In the genomic region with DNA sequence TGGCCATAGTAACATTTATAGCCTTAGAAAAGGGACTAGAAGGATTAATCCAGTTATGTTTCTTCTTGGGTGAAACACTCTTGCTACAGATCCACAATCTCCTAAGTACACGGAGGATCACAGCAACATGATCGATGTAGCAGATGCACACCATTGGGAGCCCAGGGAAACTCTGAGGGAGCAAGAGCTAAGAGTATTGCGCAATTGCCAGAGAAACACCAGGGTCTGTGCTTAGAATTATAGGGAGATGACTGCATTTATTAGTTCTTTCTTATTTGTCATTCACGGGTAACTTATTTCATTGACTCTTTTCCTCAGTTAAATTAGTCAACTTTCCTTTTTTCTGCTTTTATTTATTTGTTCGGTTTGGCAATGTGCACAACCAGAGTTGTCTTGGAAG, we compare ENCODE assay signal across 21 mouse cellular contexts. TPM values are rescaled to one million over a fixed set of nuclear protein-coding genes. Genes with fewer than 3 reads are reported as not detected.
A peak's percentile ranks its signal among the peaks of the same experiment; 100 is the strongest.
DNase-seq lines count a peak whose midpoint lies in the region; TF ChIP-seq lines count a peak whose summit lies in the region.
"Had no signal": no experiment of that assay in that cellular context is flagged by ENCODE, and none has a peak within 500 bp of the region (broad histone marks: within the 10 kb centered on the region; RNA-seq: fewer than 3 reads in every experiment).

No protein-coding gene starts in this region.

- no peaks in the 10 kb centered on the region for H3K36me3 ChIP-seq in C2C12 (ENCODE audit: control insufficient read depth, insufficient read depth)
- H3K36me3 ChIP-seq: embryonic facial prominence, embryonic 13.5 days; embryonic facial prominence, embryonic 15.5 days; forebrain, embryonic 10.5 days; forebrain, embryonic 12.5 days had no signal

- no peak for DNase-seq in layer of hippocampus, adult 2 months (ENCODE audit: low spot score in 2 of 2)
- DNase-seq in layer of hippocampus, postnatal 10 days (ENCODE audit: low spot score in 2 of 2) = no peak
- DNase-seq in cerebellum, adult 11 months = no peak
- no peak for DNase-seq in cerebellum, adult 11-12 months
- DNase-seq: adrenal gland, adult 2 months; adrenal gland, postnatal 10 days; adrenal gland, postnatal 25 days; B cell, adult 2 months; cerebellum, adult 18-20 months; cerebellum, adult 8-10 months; cerebellum, postnatal 14 days; cerebellum, postnatal 36 days; embryo, embryonic 11 days had no signal

- no peak for TF ChIP-seq CTCF in layer of hippocampus, adult 2 months (conservative IDR thresholded peaks at IDR 0.05)
- TF ChIP-seq CTCF in C2C12 (IDR thresholded peaks at IDR 0.05; ENCODE audit: control insufficient read depth, insufficient read depth, insufficient read length) = no peak

- no peak overlapping the region for H3ac ChIP-seq in C2C12 (ENCODE audit: control insufficient read depth, insufficient read length, low read depth)

- no peaks in the 10 kb centered on the region for H3K79me3 ChIP-seq in C2C12 (ENCODE audit: low read depth)

- no peaks in the 10 kb centered on the region for H3K27me3 ChIP-seq in C2C12 (ENCODE audit: control insufficient read depth, insufficient read depth, insufficient read length)
- H3K27me3 ChIP-seq: embryonic facial prominence, embryonic 13.5 days; embryonic facial prominence, embryonic 15.5 days; forebrain, embryonic 12.5 days had no signal

- no peaks in the 10 kb centered on the region for H3K79me2 ChIP-seq in C2C12 (ENCODE audit: control insufficient read depth, insufficient read depth)

- peak overlapping the region; percentile 59 for H3K27ac ChIP-seq in layer of hippocampus, adult 2 months
- H3K27ac ChIP-seq: embryonic facial prominence, embryonic 13.5 days; embryonic facial prominence, embryonic 15.5 days; forebrain, embryonic 10.5 days; forebrain, embryonic 12.5 days had no signal

- H3K4me3 ChIP-seq in layer of hippocampus, adult 2 months = no peak overlapping the region
- no peak overlapping the region for H3K4me3 ChIP-seq in C2C12 (ENCODE audit: insufficient read depth, poor library complexity, severe bottlenecking)
- H3K4me3 ChIP-seq: embryonic facial prominence, embryonic 13.5 days; embryonic facial prominence, embryonic 15.5 days; erythroblast, embryonic 14.5 days; forebrain, embryonic 10.5 days; forebrain, embryonic 12.5 days had no signal

TF ChIP-seq in C2C12, 6 proteins besides CTCF, POLR2A, EP300 and RAD21:
- TF ChIP-seq CEBPB (IDR thresholded peaks at IDR 0.05; ENCODE audit: low read depth) (peak; percentile 74), MAX (IDR thresholded peaks at IDR 0.05) (no peak), MYOD1 (IDR thresholded peaks at IDR 0.05; ENCODE audit: control insufficient read depth, insufficient read length, low read depth) (no peak)

RNA-seq across cellular contexts. Expression of gene Lsamp, which starts 10.7 kb away (rescaled TPM):
- total RNA-seq in layer of hippocampus, adult 2 months (2021) = 100 to 1,000 TPM; 444 to 449 TPM
- 100 to 1,000 TPM; 527 to 565 TPM for total RNA-seq in layer of hippocampus, postnatal 10 days (2021)
- polyA plus RNA-seq in C2C12 (2012; fragmentation: generic; extraction: Trizol) = not detected
- total RNA-seq: common myeloid progenitor, adult 5-6 weeks; ES-E14 had no signal
- polyA plus RNA-seq: erythroblast, embryonic 14.5 days had no signal
